Mouse (Mus musculus) erythroblast, adult 5-6 weeks (primary cell): Measurements from ENCODE around the gene Zfp697. TPM values are rescaled to one million over a fixed set of nuclear protein-coding genes. Genes with fewer than 3 reads are reported as not detected.
"Not testable (repeated sequence)": the region's sequence is repeated elsewhere in the genome, so short reads cannot be mapped to it uniquely, and the experiment has no call there.

ENCODE experiments used
- ATAC-seq: replicated peaks from 2 replicates; pipeline ENCODE4 v1.8.0; 2016; ENCODE audit warnings: moderate number of reproducible peaks, mild to moderate bottlenecking, moderate TSS enrichment, inconsistent platforms; ENCODE audit not compliant: poor library complexity, low FRiP score, severe bottlenecking
- total RNA-seq, 2 experiments: library from RNA; stranded (forward) in 1 of 2; stranded (reverse) in 1 of 2; fragments of 150-400 nt in 1 of 2; fragments of 200-764, 138-1000 nt in 1 of 2; gene quantifications; 2 replicates each; pipeline versions ENCODE4 v1.2.3 to v1.2.4; 2015 to 2017; ENCODE audit warnings: low replicate concordance in 2 of 2

Zfp697 gene
- total RNA-seq, 2 experiments from 2014 or later, result 0.09 to 1.2 TPM

DNA sequence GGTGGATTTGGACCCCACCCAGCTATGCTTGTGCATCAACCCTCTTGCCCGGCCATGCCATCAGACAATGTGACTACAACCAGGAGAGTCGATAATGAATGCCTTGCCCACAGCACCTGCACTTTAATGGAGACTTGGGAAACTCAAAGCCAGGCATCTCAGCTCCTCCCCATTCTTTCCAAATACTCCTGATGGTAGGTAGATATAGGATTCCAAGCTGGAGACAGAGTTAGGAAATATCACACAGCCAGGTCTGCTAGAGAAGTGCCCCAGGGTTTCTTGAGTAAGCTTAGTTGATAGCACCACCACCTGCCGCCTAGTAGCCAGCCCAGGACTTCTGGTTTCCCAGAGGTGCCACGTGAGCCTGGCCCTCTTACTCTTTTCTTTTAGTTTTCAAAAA lies 15.4 kb upstream of the Zfp697 start:
- ATAC-seq, result no peak

DNA sequence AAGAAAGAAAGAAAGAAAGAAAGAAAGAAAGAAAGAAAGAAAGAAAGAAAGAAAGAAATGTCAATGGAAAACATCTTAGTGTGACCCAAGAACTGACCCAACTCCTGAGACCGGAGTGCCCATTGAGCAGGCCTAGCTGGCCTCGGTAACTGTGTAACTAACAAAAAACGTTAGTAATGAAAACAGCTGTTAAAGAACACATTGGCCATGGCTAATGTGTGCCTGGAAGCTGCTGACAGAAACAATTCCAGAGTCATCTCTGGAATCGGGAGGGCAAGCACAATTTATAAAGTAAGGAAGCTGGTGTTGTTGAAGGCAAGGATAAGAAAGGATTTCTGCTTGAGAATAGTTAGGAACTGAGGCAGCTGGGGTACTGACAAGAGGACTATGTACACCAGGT lies 14.0 kb upstream of the Zfp697 start:
- ATAC-seq, result no peak

DNA sequence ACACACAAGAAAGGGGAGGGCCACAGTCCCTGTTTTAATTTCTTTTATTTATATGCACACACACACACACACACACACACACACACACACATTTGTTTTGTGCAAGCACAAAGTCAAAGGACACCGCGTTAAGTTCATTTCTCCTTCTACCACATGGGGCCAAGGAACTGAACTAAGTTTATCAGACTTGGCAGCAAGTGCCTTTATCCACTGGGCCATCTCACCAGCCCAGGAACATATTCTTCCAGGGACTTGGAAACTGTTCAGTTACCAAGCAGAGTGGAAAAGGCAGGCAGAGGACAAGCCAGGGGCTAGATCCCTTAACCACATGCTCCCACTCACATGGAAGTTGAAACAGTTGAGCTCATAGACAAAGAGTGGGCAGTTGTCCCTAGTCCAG lies 13.5 kb upstream of the Zfp697 start:
- ATAC-seq, result no peak

DNA sequence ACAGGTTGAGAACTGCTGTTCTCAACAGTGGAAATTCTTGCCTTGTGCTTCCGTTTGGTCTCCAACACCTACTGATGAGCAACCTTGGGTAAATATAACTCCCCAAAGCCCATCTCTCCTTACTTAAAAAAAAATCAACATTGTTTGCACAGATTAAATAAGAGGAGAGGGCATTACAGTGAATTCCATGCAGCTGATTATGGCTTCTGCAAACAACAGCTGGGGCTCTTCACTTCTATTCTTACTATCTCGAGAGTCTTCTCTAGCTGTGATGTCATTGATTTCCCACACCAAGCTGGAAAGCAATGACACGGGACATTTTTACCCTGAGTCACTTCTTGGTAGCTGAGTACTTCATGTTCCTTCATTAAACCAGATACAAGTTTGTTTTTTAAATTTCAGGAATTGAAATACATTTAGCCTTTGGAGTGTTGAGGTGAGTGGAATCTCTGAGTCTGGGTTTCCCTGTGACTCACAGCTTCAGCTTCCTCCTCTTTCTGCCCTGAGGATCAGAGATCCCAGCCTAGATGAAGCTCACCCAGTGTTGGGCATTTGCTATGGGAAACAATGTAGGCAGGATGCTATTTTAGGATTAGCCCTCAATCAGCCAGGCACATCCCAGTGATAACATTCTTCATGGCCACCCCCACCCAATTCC lies 8.1 kb upstream of the Zfp697 start:
- no peak for ATAC-seq

DNA sequence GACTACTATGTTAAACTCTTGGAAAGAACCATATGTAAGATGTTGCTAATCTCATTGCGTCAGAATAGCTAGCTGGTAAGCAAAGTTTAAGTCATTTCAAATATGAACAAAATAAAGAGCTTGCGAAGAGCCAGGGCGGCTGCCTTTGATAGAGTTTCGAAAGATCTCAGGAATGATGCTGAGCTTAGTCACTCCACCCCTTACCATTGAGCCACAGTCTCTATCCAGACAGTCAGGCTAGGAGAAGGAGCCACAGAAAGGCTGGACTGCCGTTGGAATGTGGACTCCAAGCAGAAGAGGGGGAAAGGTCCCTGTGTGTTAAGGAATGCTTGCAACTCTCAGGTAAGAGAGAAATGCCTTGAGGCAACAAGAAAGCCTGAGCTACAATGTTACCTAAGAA lies 7.3 kb upstream of the Zfp697 start:
- no peak for ATAC-seq

DNA sequence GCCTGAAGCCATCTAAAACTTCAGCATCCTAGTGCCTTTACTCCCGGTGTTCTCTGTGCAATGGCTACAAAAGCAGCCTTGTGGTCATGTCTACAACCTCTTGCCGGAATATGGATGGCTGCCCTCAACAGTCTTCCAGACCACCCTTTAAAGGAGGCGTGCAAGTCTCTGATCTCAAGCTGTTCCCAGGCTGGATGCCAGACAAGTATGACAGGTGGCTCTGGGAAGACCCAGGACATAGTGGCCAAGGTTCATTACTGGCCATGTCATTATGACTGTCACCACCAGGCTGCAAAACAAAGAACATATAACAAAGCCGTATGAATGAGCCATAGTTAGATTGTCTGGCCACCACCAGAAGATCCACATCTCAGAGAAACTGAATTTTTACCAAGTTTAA lies 4.0 kb upstream of the Zfp697 start:
- ATAC-seq, result no peak

DNA sequence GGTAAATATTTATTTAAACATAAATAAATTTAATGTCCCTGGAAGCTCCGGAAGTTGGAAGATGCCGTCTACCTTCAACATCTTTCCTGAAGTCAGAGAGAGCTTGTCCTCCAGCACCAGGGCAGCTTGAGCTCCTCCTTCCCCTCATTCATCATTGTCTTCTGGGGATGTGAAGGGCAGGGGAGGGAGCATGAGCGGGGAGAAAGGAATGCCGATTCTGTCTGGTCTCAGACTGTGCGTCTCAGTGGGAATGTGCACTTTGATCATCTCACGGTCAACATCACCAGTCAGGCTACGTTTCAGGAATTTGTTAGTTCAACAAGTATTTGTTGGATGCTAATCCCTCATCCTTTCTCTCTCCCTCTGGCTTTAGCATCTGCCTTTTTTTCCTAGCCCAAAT lies 3.0 kb upstream of the Zfp697 start:
- ATAC-seq, result no peak

DNA sequence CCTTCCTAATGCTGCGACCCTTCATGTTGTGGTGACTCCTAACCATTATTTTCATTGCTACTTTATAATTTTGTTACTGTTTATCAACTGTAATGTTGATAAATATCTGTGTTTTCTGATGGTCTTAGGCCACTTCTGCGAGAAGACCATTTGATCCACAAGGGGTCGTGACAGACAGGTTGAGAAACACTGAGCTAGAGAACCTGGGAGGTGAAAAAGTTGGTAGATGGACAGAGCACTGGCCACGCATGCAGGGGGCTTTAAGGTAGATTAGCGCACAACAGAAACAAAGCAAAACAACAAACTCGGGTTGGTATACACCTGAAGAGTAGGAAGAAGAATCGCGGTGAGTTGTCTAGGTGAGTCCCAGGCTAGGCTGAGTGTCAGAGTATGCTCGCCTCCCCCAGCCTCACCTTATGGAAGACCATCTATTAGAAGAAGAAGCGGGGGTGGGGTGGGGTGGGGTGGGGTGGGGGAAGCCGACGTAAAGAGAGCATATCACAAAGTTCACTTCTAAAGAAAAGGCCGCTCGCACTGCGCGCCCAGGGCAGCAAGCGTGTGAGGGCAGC lies 500 bp upstream of the Zfp697 start:
- ATAC-seq, result no peak

DNA sequence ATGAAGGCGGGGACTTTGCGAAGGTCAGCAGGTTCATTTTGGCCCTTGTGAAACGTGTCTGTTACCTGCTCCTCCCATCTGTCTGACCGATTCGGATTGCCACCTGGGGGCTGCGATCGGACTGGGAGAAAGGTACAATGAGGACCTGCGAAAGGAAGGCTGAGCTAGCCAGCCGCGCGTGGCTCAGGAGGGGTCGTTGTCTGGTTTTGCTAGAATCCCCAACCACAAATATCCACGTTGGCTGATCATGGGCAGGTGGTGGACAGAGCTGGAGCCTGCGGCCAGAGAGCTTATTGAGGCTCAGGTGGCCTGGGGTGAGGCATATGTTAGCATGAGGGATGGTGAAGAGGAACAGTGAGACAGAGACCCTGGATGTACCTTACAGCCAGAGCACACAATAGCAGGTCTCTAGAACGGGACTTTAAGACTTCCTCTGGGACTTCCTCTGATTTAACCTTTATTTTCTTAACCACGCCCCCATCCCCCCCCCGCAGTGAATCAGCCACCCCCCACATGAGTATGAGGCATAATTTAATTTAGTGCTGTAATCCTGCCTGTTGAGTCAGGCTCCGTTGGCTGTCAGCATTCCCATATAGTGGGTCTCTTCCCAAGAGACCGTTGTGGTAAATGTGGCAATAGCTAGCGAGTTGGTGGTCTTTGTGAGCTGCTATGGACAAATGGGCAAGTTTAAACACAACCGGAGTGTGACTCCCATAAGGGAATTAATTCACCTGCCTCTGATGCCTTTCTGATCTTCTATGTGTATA lies 946 bp downstream of the Zfp697 start:
- no peak for ATAC-seq

DNA sequence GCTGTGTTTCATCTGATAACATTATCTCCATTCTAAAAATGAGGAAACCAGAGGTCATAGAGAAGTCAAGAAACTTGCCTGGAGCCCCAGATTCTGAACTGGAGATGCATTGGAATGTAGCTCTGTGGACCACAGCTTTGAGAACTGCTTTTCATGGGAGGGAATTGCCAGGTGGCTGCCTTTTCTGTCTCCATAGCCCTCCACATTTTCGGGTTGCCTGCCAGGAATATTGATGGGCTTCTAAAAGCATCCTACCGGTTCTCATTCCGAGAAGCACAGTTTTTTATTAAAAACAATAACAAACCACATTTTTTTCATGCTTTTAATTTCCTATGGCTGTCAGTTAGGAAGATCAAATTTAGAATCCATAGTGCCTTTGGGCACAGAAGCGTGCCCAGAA lies 4.8 kb downstream of the Zfp697 start:
- no peak for ATAC-seq

DNA sequence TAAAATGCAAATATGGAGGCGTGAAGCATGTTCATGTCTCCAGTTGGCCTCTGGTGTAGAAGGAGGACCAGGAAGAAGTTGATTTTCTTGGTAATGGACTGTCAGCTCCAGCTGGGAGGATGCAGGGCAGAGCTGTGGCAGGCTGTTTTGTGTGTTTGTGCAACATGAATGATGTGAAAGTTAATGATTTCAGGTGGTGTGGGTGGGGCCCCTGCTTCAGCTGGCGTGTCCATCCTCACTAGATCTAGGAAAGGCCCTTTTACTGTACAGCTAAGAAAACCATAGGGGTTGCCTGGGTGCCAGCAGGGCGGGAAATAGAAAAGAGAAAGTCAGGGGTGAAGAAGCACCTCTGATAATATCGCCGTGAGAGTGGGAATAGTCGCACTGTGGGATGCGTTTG lies 5.5 kb downstream of the Zfp697 start:
- ATAC-seq, result no peak

DNA sequence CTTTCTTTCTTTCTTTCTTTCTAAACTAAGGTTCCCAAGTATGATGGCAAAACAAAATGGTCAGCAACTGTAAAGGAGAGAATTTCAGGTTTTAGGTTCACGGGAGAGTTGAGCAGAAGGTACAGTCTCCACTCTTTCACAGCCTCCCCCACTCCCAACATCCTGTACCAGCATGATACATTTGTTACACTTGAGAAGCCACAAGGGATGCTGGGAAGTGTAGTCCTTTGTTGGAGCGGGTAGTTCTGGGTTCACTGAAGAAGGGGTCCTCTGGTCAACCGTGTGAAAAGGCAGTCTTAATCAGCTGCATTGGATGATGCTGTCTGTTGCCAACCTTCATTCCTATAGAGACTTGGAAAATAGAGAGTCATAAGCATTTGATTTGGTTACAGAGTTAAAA lies 7.0 kb downstream of the Zfp697 start:
- ATAC-seq, result no peak

DNA sequence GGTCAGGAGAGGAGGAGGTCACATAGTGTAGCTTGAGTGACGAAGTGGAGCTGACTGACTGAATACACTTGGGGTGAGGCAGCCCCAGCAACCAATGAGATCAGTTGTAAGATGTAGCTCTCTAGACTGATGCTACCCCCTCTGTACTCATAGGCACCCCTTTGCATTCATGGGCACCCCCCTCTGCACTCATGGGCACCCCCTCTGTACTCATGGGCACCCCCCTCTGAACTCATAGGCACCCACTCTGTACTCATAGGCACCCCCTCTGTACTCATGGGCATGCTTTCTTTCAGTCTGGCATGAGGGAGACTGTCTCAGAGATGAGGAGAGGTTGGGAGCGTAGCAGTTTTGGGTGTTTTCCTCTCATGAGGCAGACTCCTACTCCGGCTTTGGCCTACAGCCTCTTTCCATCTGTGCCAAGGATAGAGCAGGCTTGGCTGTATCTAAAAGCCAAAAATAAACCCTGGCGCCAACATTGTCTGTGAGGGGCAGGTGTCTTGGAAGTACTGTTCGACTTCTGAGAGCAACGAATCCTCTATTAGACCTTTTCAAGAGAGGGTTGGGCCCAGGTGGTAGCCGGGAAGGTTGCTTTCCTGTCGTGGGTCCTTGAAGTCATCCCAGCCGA lies 22.1 kb downstream of the Zfp697 start:
- ATAC-seq, result not testable (repeated sequence)

DNA sequence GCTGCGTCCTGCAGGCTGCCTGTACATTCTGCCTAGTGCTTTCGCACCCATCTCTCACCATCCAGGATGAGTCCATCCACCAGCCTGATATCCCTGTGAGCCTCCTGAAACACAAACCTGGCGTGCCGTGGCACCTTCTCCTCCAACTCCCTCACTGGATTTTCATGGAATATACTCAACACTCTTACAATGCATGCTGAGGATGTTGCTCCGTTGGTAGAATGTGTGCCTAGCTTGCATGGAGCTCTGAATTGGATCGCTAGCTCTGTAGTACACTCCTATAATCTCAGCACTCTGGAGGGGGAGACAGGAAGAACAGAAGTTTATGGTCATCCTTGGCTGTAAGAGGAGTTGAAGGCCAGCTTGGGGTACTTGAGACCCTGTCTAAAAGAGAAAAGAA lies 23.6 kb downstream of the Zfp697 start:
- not testable (repeated sequence) for ATAC-seq

DNA sequence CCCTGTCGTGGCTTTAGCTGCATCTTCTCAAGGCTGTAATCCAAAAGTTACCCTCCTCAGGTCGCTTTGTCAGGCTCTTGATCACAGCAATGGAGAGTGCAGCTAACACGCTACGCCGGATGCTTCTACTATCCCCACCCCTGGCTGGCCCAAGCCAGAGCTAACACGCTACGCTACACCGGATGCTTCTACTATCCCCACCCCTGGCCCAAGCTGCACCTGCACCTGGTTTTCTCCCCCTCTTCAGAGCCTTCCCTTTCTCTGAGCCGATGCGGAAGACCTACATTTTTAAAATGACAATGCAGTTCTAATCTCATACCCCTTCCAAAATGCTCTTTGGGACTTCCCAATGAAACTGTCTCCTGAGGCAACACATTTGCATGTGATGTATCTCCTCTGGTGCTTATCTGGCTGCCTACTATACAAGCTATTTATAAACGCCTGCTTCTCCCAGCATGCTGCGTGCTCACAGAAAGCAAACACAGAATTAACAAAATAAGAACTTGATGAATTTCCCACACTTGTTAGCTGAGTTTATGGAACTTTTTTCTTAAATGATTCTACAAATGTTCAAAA lies 24.4 kb downstream of the Zfp697 start:
- ATAC-seq, result not testable (repeated sequence)

DNA sequence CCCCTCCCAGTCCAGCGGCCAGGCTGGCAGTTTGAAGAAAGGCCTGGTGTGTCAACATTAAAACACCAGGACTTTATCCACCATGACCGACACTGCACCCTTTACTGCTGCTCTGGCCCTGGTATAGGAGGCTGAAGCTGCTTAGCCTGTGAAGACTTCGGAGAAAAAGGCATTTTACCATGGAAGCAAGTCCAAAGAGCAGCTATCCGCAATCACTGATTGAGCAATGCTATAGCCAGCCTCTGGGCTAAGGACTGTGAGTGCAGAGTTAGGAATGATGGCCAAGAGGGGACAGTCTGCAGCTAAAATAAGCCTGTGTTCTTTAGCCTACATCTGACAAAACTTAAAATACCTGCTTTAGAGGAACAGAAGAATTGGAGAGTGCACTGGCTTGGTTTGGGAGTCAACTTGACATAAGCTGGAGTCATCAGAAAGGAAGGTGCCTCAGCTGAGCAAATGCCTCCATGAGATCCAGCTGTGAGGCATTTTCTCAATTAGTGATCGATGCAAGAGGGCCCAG lies 25.1 kb downstream of the Zfp697 start:
- ATAC-seq, result not testable (repeated sequence)

DNA sequence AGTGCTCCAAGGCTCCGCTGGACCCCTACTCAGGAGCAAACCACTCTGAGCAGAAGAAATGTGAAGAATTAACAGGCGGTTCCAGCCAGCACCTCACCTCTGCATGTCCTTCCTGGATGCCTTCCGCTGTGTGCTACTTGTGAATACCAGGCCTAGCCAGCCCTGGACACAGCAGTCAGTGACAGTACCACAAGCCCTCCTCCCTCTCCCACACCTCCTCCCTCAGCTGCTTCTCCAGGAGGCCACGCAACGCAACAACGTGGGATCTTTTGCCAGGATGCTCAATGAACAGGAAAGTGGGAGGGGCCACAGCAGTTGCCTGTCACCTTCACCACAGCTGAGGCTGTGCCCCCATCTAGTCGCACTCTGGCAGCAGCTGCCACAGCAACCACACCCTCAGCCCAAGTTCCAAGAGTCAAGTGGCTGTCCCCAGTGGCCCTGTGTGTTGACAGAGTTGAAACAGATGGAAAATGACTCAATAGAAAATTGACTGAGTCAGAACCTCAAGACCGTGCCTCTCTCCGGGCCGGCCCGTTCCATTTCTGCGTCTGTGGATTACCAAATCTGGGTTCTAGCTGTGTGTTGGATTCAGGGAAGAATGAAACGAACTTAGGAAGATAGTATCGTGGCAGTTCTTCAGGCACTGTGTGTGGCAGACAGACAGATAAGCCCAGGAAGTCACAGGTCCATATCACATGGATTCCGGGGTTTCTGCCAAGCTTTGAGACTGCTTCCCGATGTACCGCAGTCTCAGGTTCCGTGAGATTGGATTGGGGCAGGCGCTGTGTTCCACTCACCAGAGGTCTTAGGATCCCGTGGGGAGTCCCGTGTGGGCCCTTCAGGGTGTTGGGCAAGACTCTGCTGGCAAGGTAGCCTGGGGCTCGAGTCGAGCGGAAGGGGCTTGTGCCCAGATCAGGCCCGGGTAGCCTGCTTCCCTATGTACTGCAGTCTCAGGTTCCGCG lies 28.6 kb downstream of the Zfp697 start:
- ATAC-seq, result not testable (repeated sequence)

DNA sequence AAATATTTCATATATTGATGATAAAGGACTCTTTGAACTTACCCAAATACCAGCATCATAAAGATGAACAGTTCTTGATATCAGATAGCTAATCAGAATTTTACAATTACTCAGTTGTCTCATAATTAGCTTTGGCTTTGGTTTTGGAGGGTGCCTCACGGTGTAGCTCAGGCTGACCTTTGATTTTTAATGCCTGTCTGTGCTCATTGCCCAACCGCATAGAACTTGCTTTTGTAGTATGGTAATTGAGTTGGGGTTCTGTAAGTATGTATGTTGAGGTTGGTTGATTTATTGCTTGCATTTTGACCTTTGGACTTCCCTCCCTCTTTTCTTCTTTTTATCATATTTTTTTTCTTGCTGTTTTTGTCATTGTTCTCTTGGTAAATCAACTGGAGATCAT lies 31.5 kb downstream of the Zfp697 start:
- ATAC-seq, result no peak

DNA sequence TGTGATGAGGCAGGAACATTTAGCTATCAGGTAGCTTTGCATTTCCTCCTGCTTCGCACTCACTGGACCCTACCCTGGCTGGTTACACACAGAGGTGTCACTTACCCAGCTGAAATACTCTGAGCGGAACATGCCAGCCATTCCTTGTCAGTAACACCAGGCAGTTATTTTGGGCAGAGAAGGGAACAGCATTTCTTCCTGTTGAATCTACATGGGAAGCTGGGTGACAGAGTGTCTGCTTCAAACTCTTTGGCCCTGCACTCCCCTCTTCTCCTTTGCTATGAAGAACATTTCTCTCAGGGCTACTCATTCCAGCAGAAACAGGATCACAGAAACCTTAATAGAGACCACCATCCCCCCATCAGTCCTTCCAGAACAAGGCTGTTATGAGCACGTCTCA lies 32.0 kb downstream of the Zfp697 start:
- ATAC-seq, result no peak
